Mouse (Mus musculus): Measurements from ENCODE around the gene Gbe1. TPM values are rescaled to one million over a fixed set of nuclear protein-coding genes. Genes with fewer than 3 reads are reported as not detected.

Gbe1 gene
- polyA plus RNA-seq, 1 experiment from 2014 or later: 27.4 TPM

DNA sequence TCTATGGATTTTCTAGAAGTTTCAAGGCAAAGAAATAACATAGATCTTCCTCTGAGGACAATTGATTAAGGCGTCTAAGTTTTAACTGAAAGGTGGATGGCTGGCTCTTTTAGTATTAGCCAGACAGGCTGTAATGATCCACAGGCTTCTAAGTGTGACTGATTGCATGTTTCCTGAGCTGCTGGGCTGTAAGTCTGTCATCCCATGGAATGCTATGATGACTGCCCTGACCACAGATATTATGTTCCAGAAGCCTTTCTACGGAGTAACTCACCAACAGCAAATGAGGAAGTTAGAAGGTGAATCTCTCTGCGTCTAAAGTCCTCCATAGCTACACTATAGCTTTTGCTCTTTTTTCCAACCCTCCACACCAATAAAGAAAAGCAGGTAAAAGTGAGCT, 197.2 kb downstream of the Gbe1 start:
- 90% methylated on average over 3 of the region's 3 CpGs for WGBS
- ATAC-seq (ENCODE audit: insufficient read depth, low FRiP score): no peak
- Histone ChIP-seq H3K9ac (ENCODE audit: low read length) (no peak overlapping the region), H3K4me2 (ENCODE audit: low read depth, low read length) (no peak overlapping the region), H3K27ac (ENCODE audit: low read length) (no peak overlapping the region), H3K4me3 (replicated peaks; ENCODE audit: low read length) (no peak overlapping the region), H3K4me1 (ENCODE audit: control insufficient read depth, insufficient read depth, low read length) (no peaks in the 10 kb centered on the region), H3K9me3 (replicated peaks; ENCODE audit: control insufficient read depth, low read length) (no peaks in the 10 kb centered on the region), H3K36me3 (ENCODE audit: control insufficient read depth, insufficient read depth, low read length) (no peaks in the 10 kb centered on the region), H3K27me3 (ENCODE audit: control insufficient read depth, insufficient read depth, low read length) (no peaks in the 10 kb centered on the region)

DNA sequence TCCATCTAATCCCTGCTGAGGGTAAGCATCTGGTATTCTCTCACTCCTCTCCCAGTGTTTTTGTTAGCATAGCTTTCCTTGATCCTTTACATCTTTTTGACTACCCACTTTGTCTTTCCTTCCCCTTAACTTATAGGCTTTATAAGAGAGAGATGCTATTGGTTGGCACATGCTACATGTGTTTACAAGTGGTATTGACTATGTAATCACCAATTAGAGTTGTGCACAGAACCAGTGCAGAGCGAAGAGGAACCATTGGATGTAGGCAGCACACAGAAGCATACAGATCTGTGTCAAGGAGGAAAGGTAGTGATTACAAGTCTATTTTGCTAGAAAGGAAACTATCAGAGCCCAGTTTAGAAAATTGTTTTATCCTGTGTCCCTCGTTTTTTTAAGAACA, 209.1 kb downstream of the Gbe1 start:
- H3K9ac ChIP-seq (ENCODE audit: low read length): no peak overlapping the region
- H3K27me3 ChIP-seq (ENCODE audit: control insufficient read depth, insufficient read depth, low read length): no peaks in the 10 kb centered on the region
- no peak overlapping the region for H3K4me3 ChIP-seq (replicated peaks; ENCODE audit: low read length)
- H3K9me3 ChIP-seq (replicated peaks; ENCODE audit: control insufficient read depth, low read length): no peaks in the 10 kb centered on the region
- no peak overlapping the region for H3K27ac ChIP-seq (ENCODE audit: low read length)
- no peaks in the 10 kb centered on the region for H3K36me3 ChIP-seq (ENCODE audit: control insufficient read depth, insufficient read depth, low read length)
- H3K4me2 ChIP-seq (ENCODE audit: low read depth, low read length): no peak overlapping the region
- WGBS: 82% methylated on average over 2 of the region's 2 CpGs
- no peak for ATAC-seq (ENCODE audit: insufficient read depth, low FRiP score)
- no peaks in the 10 kb centered on the region for H3K4me1 ChIP-seq (ENCODE audit: control insufficient read depth, insufficient read depth, low read length)

DNA sequence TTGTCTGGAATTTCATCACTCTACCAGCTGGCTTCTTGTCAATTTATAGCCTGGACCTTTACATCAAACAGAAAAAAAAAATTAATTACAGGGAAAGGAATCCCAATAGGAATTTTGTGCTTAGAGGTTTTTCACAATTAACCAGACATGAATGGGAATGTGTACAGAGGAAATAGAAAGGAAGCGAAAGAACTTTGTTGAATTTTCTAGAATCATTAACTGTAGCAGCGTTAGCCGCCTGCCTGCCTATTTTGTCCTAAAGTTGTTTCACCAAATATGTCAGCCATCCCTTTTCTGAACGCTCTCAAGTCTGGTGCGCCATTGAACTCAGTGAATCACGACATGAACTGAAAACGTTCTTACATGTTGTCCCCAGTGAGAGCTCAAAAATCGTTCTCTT, 209.8 kb downstream of the Gbe1 start:
- WGBS: 79% methylated on average over 8 of the region's 8 CpGs
- Histone ChIP-seq H3K36me3 (ENCODE audit: control insufficient read depth, insufficient read depth, low read length) (no peaks in the 10 kb centered on the region), H3K4me3 (replicated peaks; ENCODE audit: low read length) (no peak overlapping the region), H3K27ac (ENCODE audit: low read length) (no peak overlapping the region), H3K9me3 (replicated peaks; ENCODE audit: control insufficient read depth, low read length) (no peaks in the 10 kb centered on the region), H3K4me1 (ENCODE audit: control insufficient read depth, insufficient read depth, low read length) (no peaks in the 10 kb centered on the region), H3K9ac (ENCODE audit: low read length) (no peak overlapping the region), H3K27me3 (ENCODE audit: control insufficient read depth, insufficient read depth, low read length) (no peaks in the 10 kb centered on the region), H3K4me2 (ENCODE audit: low read depth, low read length) (no peak overlapping the region)
- ATAC-seq (ENCODE audit: insufficient read depth, low FRiP score): no peak

DNA sequence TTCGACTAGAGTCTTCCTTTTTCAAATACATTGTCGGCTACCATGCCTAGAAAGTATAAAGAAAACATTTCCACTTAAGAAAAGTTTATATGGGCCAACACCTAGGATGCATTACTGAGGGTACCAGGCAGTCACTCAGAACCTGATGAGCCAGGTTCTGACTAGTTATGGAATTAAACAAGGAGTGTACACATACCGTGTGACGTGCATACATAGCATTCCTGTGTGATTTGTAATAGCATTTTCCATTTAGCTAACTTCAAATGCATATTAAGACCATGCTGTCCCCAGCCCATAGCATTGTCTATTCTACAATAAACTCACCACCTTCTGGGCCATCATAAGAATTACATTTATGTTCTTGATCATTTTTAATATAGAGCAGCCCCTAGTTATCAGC, 210.5 kb downstream of the Gbe1 start:
- Histone ChIP-seq H3K27me3 (ENCODE audit: control insufficient read depth, insufficient read depth, low read length) (no peaks in the 10 kb centered on the region), H3K36me3 (ENCODE audit: control insufficient read depth, insufficient read depth, low read length) (no peaks in the 10 kb centered on the region), H3K9me3 (replicated peaks; ENCODE audit: control insufficient read depth, low read length) (no peaks in the 10 kb centered on the region), H3K4me2 (ENCODE audit: low read depth, low read length) (no peak overlapping the region), H3K4me3 (replicated peaks; ENCODE audit: low read length) (no peak overlapping the region), H3K9ac (ENCODE audit: low read length) (no peak overlapping the region), H3K27ac (ENCODE audit: low read length) (no peak overlapping the region), H3K4me1 (ENCODE audit: control insufficient read depth, insufficient read depth, low read length) (no peaks in the 10 kb centered on the region)
- no peak for ATAC-seq (ENCODE audit: insufficient read depth, low FRiP score)
- 82% methylated on average over 4 of the region's 4 CpGs for WGBS

DNA sequence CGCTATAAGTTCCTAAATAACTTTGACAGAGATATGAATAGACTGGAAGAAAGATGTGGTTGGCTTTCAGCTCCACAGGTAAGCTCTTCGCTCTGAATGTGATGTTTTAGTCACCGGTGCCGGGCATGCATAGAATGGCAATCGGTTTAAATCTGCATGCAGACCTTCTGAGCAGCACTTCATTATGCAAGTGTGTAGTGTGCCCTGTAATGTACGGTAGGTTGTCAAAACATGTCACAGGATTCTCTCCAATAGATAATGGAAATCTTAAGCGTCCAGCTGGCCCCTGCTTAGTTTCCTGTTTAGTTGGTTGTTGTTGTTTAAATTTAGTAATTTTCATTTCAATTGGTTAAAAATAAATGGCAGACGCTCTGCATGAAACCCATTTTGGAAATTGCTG, 213.5 kb downstream of the Gbe1 start:
- H3K27me3 ChIP-seq (ENCODE audit: control insufficient read depth, insufficient read depth, low read length): no peaks in the 10 kb centered on the region
- ATAC-seq (ENCODE audit: insufficient read depth, low FRiP score): no peak
- no peaks in the 10 kb centered on the region for H3K36me3 ChIP-seq (ENCODE audit: control insufficient read depth, insufficient read depth, low read length)
- 89% methylated on average over 8 of the region's 8 CpGs for WGBS
- no peak overlapping the region for H3K9ac ChIP-seq (ENCODE audit: low read length)
- H3K4me1 ChIP-seq (ENCODE audit: control insufficient read depth, insufficient read depth, low read length): no peaks in the 10 kb centered on the region
- no peak overlapping the region for H3K4me3 ChIP-seq (replicated peaks; ENCODE audit: low read length)
- no peaks in the 10 kb centered on the region for H3K9me3 ChIP-seq (replicated peaks; ENCODE audit: control insufficient read depth, low read length)
- H3K4me2 ChIP-seq (ENCODE audit: low read depth, low read length): no peak overlapping the region
- no peak overlapping the region for H3K27ac ChIP-seq (ENCODE audit: low read length)

DNA sequence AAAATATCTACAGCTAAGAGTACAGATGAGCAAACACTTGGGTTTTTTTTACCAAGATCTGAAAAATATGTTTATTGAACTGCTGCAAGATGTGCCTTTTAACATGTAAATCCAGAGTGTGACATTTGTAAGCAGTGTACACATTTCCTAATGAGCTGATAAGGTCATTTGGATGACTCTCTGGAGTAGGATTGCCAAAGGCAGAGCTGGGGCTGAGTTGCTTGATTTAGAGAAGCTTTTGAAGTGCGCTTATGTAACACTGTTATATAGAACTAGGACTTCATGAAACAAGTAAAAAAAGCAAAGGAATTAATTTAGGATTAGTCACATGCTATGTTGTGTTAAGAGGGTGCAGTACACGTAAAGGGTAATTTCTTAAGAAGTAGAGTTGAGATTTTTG, 221.5 kb downstream of the Gbe1 start:
- Histone ChIP-seq H3K4me2 (ENCODE audit: low read depth, low read length) (no peak overlapping the region), H3K27ac (ENCODE audit: low read length) (no peak overlapping the region), H3K4me1 (ENCODE audit: control insufficient read depth, insufficient read depth, low read length) (no peaks in the 10 kb centered on the region), H3K36me3 (ENCODE audit: control insufficient read depth, insufficient read depth, low read length) (no peaks in the 10 kb centered on the region), H3K9ac (ENCODE audit: low read length) (no peak overlapping the region), H3K9me3 (replicated peaks; ENCODE audit: control insufficient read depth, low read length) (no peaks in the 10 kb centered on the region), H3K27me3 (ENCODE audit: control insufficient read depth, insufficient read depth, low read length) (no peaks in the 10 kb centered on the region), H3K4me3 (replicated peaks; ENCODE audit: low read length) (no peak overlapping the region)
- ATAC-seq (ENCODE audit: insufficient read depth, low FRiP score): no peak
- 69% methylated on average over 2 of the region's 2 CpGs for WGBS

DNA sequence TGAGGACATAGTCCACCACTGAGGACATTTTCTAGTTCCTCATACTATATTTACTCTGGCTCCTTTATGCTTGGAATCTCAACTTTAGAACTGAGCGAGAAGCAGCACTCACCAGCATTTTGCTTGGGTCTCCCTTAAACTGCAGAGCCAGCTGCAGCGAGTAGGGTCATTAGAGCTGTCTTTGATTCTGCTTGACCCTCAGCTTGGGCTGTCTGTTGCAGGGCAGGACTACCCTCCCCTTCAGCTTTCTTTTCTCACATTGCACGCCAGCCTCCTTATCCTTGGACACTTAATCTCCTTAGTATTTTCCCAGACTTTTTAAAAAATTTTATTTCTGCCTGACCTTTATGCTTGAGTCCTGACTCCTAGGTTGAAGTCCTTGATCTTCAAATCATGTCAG, 237.1 kb downstream of the Gbe1 start:
- Histone ChIP-seq H3K4me1 (ENCODE audit: control insufficient read depth, insufficient read depth, low read length) (no peaks in the 10 kb centered on the region), H3K27ac (ENCODE audit: low read length) (no peak overlapping the region), H3K9ac (ENCODE audit: low read length) (no peak overlapping the region), H3K4me2 (ENCODE audit: low read depth, low read length) (no peak overlapping the region), H3K36me3 (ENCODE audit: control insufficient read depth, insufficient read depth, low read length) (no peaks in the 10 kb centered on the region), H3K4me3 (replicated peaks; ENCODE audit: low read length) (no peak overlapping the region), H3K27me3 (ENCODE audit: control insufficient read depth, insufficient read depth, low read length) (no peaks in the 10 kb centered on the region), H3K9me3 (replicated peaks; ENCODE audit: control insufficient read depth, low read length) (no peaks in the 10 kb centered on the region)
- WGBS: 57% methylated on average over 3 of the region's 3 CpGs
- ATAC-seq (ENCODE audit: insufficient read depth, low FRiP score): no peak

DNA sequence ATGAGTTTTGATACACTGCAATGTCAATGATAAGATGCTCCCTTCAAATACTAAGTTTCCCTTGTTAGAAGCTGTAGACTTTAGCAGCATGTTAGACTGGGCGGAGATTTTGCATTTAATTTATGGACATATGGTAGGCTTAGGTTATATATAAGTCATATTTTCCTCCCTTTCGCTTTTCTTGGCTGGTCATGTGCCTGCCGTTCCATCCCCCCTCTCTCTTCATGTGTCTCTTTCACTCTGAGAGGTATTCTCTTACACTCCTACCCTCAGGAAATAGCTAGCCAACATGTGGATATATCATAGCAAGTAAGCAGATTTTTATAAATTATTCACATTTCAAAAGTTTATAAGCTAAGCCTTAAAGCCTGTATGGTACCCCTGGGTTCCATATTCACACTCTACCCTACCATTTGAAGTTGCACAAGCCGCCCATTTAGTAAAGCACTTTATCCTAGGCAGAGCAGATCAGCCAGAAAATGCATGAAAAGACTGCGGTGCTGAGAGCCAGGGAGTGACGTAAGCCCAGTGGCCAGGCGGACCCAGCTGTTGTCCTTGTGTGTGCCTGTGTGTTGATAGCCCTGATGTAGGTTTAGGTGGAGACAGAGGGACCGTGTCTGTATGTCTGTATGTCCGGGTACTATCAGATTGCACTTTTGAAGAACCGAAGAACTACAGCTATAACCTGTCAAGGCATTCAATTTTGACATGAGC, 248.0 kb downstream of the Gbe1 start:
- Histone ChIP-seq H3K4me3 (replicated peaks; ENCODE audit: low read length) (no peak overlapping the region), H3K9me3 (replicated peaks; ENCODE audit: control insufficient read depth, low read length) (no peaks in the 10 kb centered on the region), H3K4me1 (ENCODE audit: control insufficient read depth, insufficient read depth, low read length) (no peaks in the 10 kb centered on the region), H3K4me2 (ENCODE audit: low read depth, low read length) (no peak overlapping the region), H3K27me3 (ENCODE audit: control insufficient read depth, insufficient read depth, low read length) (no peaks in the 10 kb centered on the region), H3K36me3 (ENCODE audit: control insufficient read depth, insufficient read depth, low read length) (no peaks in the 10 kb centered on the region), H3K9ac (ENCODE audit: low read length) (no peak overlapping the region), H3K27ac (ENCODE audit: low read length) (no peak overlapping the region)
- ATAC-seq (ENCODE audit: insufficient read depth, low FRiP score): no peak; the same call in 1 of the 2 replicates
- WGBS: 69% methylated on average over 10 of the region's 10 CpGs

DNA sequence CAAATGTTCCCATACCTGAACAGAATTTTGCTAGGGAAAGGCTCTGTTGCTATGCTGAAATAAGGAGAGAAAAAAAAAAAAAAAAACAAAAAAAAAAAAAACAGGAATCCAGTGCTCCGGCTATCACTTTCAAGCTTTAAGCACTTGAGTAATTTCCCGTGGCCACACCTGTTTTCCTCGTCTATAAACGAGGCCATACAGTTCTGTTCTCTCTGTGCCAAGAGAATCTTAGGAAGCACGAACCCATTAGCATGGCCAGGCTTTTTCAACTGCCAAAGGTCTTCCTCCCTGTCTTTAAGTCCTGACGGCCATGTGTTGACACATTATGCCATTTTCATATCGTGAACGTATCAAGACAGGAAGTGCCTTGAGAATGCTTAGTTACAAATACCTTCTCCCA, 248.8 kb downstream of the Gbe1 start:
- WGBS: 69% methylated on average over 8 of the region's 8 CpGs
- Histone ChIP-seq H3K9me3 (replicated peaks; ENCODE audit: control insufficient read depth, low read length) (no peaks in the 10 kb centered on the region), H3K4me1 (ENCODE audit: control insufficient read depth, insufficient read depth, low read length) (no peaks in the 10 kb centered on the region), H3K4me2 (ENCODE audit: low read depth, low read length) (no peak overlapping the region), H3K36me3 (ENCODE audit: control insufficient read depth, insufficient read depth, low read length) (no peaks in the 10 kb centered on the region), H3K4me3 (replicated peaks; ENCODE audit: low read length) (no peak overlapping the region), H3K27ac (ENCODE audit: low read length) (no peak overlapping the region), H3K27me3 (ENCODE audit: control insufficient read depth, insufficient read depth, low read length) (no peaks in the 10 kb centered on the region), H3K9ac (ENCODE audit: low read length) (no peak overlapping the region)
- no peak for ATAC-seq (ENCODE audit: insufficient read depth, low FRiP score)
